11 mouse cellular contexts compared by ENCODE assay signal in the genomic region with DNA sequence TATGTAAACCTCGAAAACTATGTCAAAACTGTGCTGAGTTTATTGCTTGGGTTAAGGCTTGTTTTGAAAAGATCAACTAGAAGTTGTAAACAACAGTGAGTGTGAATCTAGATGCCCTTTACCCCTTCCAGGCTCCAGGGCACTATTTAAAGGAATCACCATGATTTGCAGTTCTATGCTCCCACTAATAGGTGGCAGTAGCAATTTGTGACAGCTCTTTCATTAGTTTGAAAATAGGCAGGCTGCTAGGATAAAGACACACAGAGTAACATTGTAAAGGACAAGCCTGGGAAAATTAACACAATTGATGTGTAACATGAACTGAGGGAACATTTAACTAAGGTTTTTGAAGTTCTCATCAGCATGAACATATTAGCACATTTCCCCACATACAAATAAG.
A peak's percentile ranks its signal among the peaks of the same experiment; 100 is the strongest.
DNase-seq lines count a peak whose midpoint lies in the region; ATAC-seq and TF ChIP-seq lines count a peak whose summit lies in the region.
"Had no signal": no experiment of that assay in that cellular context is flagged by ENCODE, and none has a peak within 500 bp of the region (broad histone marks: within the 10 kb centered on the region; RNA-seq: fewer than 3 reads in every experiment).

No protein-coding gene starts in this region.

- no peak for ATAC-seq in lung, postnatal 0 days
- ATAC-seq in common myeloid progenitor, adult 5-6 weeks (replicated peaks; ENCODE audit: low read depth, poor library complexity, severe bottlenecking): peak; percentile 62; the same call in 1 of the 2 replicates
- ATAC-seq in midbrain, postnatal 0 days (ENCODE audit: low FRiP score): no peak

- peak; percentile 36 to 44 for DNase-seq in heart, postnatal 10 days
- DNase-seq in heart, adult 8-10 months (ENCODE audit: low spot score): no peak
- DNase-seq in lung, postnatal 0 days (ENCODE audit: low spot score): peak; percentile 68
- DNase-seq in lung, postnatal 4 days: no peak
- peak; percentile 61 for DNase-seq in midbrain, postnatal 0 days (ENCODE audit: low spot score)
- DNase-seq in adrenal gland, adult 18-20 months (ENCODE audit: low spot score in 2 of 2): no peak
- DNase-seq in layer of hippocampus, postnatal 25 days (ENCODE audit: extremely low spot score in 1 of 2, low spot score in 1 of 2): no peak
- DNase-seq: right cerebral cortex, adult 18-20 months; thymus, adult 2 months had no signal

- WGBS in lung, postnatal 0 days: 15% methylated on average over 1 of the region's 1 CpGs
- 21% methylated on average over 1 of the region's 1 CpGs for WGBS in midbrain, postnatal 0 days

- no peaks in the 10 kb centered on the region for H3K4me1 ChIP-seq in lung, postnatal 0 days (ENCODE audit: insufficient read depth, low read depth, low read length)
- H3K4me1 ChIP-seq in midbrain, postnatal 0 days (ENCODE audit: insufficient read depth, low read length): no peaks in the 10 kb centered on the region
- H3K4me1 ChIP-seq: megakaryocyte, embryonic 14.5 days had no signal

- H3K27ac ChIP-seq in lung, postnatal 0 days (ENCODE audit: low read length): no peak overlapping the region
- H3K27ac ChIP-seq in midbrain, postnatal 0 days (ENCODE audit: low read depth, low read length): no peak overlapping the region

- H3K9ac ChIP-seq in lung, postnatal 0 days (replicated peaks; ENCODE audit: low read depth): no peak overlapping the region
- no peak overlapping the region for H3K9ac ChIP-seq in midbrain, postnatal 0 days (replicated peaks; ENCODE audit: low read length, poor library complexity, severe bottlenecking)

- intact Hi-C loops in heart, postnatal 10 days (cut with DNase I): loop anchor here (1.0 to 5.0 kb wide), 3 partner anchors 67 to 223 kb away; no protein-coding TSS in a partner anchor

- H3K27me3 ChIP-seq in lung, postnatal 0 days (replicated peaks; ENCODE audit: insufficient read depth, low read length): no peaks in the 10 kb centered on the region
- H3K27me3 ChIP-seq in midbrain, postnatal 0 days (ENCODE audit: insufficient read depth, low read length): peaks cover 6% of the 10 kb centered on the region; the same call in 1 of the 2 replicates
- H3K27me3 ChIP-seq: megakaryocyte, embryonic 14.5 days had no signal

- H3K9me3 ChIP-seq in lung, postnatal 0 days (ENCODE audit: low read length): no peaks in the 10 kb centered on the region
- H3K9me3 ChIP-seq in midbrain, postnatal 0 days (ENCODE audit: low read length): no peaks in the 10 kb centered on the region
- H3K9me3 ChIP-seq: megakaryocyte, embryonic 14.5 days had no signal

- TF ChIP-seq EP300 in lung, postnatal 0 days (IDR thresholded peaks at IDR 0.05): no peak

- H3K4me3 ChIP-seq in lung, postnatal 0 days (ENCODE audit: low read depth, low read length): no peak overlapping the region
- no peak overlapping the region for H3K4me3 ChIP-seq in midbrain, postnatal 0 days (ENCODE audit: low read depth, low read length)
- H3K4me3 ChIP-seq: megakaryocyte, embryonic 14.5 days had no signal

- no peak overlapping the region for H3K4me2 ChIP-seq in lung, postnatal 0 days (replicated peaks; ENCODE audit: low read depth, low read length)
- no peak overlapping the region for H3K4me2 ChIP-seq in midbrain, postnatal 0 days (ENCODE audit: low read depth, low read length, poor library complexity, severe bottlenecking)

- peak; percentile 71 for TF ChIP-seq CTCF in lung, postnatal 0 days (IDR thresholded peaks at IDR 0.05)
- TF ChIP-seq CTCF in midbrain, postnatal 0 days (IDR thresholded peaks at IDR 0.05): peak; percentile 67

- H3K36me3 ChIP-seq in lung, postnatal 0 days (ENCODE audit: insufficient read depth, low read length): no peaks in the 10 kb centered on the region
- no peaks in the 10 kb centered on the region for H3K36me3 ChIP-seq in midbrain, postnatal 0 days (ENCODE audit: insufficient read depth, low read length)

Comparison
In these comparisons a context has a peak if more than half of its experiments do, and no peak if none do; other contexts are left out.
1. DNase-seq: peak in heart, postnatal 10 days (2 of 2), lung, postnatal 0 days (single experiment) and midbrain, postnatal 0 days (single experiment); none in heart, adult 8-10 months (single experiment), lung, postnatal 4 days (0 of 2), adrenal gland, adult 18-20 months (0 of 2) and layer of hippocampus, postnatal 25 days (0 of 2).